Mouse (Mus musculus) lung, adult 2 months (tissue): ENCODE measurements around the gene Tfip11.

Experiments
- CTCF ChIP-seq: fragments of 200-500 bp; IDR thresholded peaks from 2 replicates; pipeline ENCODE4 v1.5.1; 2011; ENCODE audit warnings: mild to moderate bottlenecking, low read length, control low read depth; ENCODE audit not compliant: insufficient read depth
- POLR2A ChIP-seq: fragments of 200-500 bp; IDR thresholded peaks from 2 replicates; pipeline ENCODE4 v1.6.1; 2011; ENCODE audit warnings: low read depth, mild to moderate bottlenecking, control low read depth, low read length, borderline replicate concordance; ENCODE audit errors: extremely low read depth

DNA sequence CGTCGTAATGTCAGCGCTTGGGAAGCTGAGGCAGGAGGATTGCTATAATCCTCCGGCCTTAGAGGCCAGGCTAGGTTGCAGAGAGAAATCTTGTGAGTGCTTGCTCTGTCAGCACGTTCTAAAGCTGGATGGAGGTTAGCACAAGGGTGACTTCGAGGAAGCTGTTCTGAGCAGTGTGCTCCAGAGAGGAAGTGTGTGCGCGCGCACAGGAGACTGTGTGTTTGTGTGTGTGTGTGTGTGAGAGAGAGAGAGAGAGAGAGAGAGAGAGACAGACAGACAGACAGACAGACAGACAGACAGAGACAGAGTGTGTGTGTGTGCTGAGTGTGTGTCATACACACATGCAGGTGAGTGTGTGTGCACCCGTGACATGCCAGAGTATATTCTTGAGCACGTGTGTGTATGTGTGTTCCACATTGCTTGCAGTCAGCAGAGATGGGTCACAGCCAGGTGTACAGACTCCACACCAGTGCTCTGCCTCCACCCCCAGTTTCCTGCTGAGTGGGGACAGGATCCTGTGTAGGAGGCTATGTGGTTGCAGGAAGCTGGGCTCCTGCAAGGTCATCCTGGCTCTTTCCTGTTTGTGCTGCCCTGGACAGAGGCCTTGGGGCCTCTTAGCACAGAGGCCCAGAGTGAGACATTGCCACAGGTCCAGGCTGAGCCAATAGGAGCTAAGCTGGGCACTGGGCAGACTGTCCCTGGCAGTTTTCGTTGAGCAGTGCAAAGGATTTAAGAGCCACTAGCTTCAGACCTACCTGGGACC, 27.8 kb upstream of the Tfip11 start:
- TF ChIP-seq CTCF, result no peak
- TF ChIP-seq POLR2A, result no peak
